Mouse (Mus musculus) thymus, adult 2 months (tissue): Measurements from ENCODE around the gene Xcl1.

Experiments
- CTCF ChIP-seq: fragments of 200-500 bp; IDR thresholded peaks from 2 replicates; pipeline ENCODE4 v1.5.1; 2012; ENCODE audit warnings: mild to moderate bottlenecking, control low read depth, low read length, moderate library complexity, borderline replicate concordance; ENCODE audit not compliant: control insufficient read depth, poor library complexity, insufficient read depth; ENCODE audit errors: extremely low read depth
- POLR2A ChIP-seq: fragments of 200-500 bp; IDR thresholded peaks from 2 replicates; pipeline ENCODE4 v1.6.1; 2012; ENCODE audit warnings: mild to moderate bottlenecking, low read length, control low read depth, moderate library complexity; ENCODE audit not compliant: control insufficient read depth, poor library complexity, insufficient read depth; ENCODE audit errors: extremely low read depth

- no peak for TF ChIP-seq CTCF
- no peak for TF ChIP-seq POLR2A
Measured at GRCm38 (mm10) chr1:164966095-164966698, 30.9 kb upstream of the Xcl1 start.
